Mouse (Mus musculus) forebrain, embryonic 11.5 days (tissue): ENCODE data around the gene Nell1. TPM values are rescaled to one million over a fixed set of nuclear protein-coding genes. Genes with fewer than 3 reads are reported as not detected.

Source experiments
- polyA plus RNA-seq: library from polyadenylated mRNA; unstranded; fragments of >200 nt; fragmentation: Nextera tagmentation; extraction: Ambion mirVana; gene quantifications from 2 replicates; pipeline ENCODE4 v1.2.1, GENCODE M21; 2014

Nell1 gene
- polyA plus RNA-seq, 1 experiment from 2014 or later: 0.92 TPM

Other genes with a start within 250 kb of the Nell1 start
- 2.5 and 3.0 TPM in 2 replicates for gene Htatip2, start 215.7 kb upstream of the Nell1 start, polyA plus RNA-seq
- gene Prmt3, start 196.5 kb upstream of the Nell1 start, polyA plus RNA-seq: 63.8 and 63.9 TPM in 2 replicates
- gene Slc6a5, start 64.7 kb upstream of the Nell1 start, polyA plus RNA-seq: not detected in 2 replicates